Mouse (Mus musculus): Measurements from ENCODE around the gene Cfap161. TPM values are rescaled to one million over a fixed set of nuclear protein-coding genes. Genes with fewer than 3 reads are reported as not detected.

Cfap161 gene
- total RNA-seq, 2 experiments from 2014 or later, result 0.76 to 1.9 TPM

Other genes with a start within 250 kb of the Cfap161 start
- under 1 TPM; 0.17 to 0.41 TPM for gene Tmc3, start 210.0 kb downstream of the Cfap161 start, total RNA-seq (2021)
- 10 to 100 TPM; 17.6 to 18.5 TPM for gene Stard5, start 162.9 kb downstream of the Cfap161 start, total RNA-seq (2021)
- 10 to 100 TPM; 59.2 to 70.7 TPM for gene Il16, start 49.2 kb downstream of the Cfap161 start, total RNA-seq (2021)
- gene Tlnrd1, start 89.4 kb upstream of the Cfap161 start, total RNA-seq (2021), result 10 to 100 TPM; 16.7 to 17.4 TPM
- 10 to 100 TPM; 45.3 to 64.1 TPM for gene Mesd, start 89.6 kb upstream of the Cfap161 start, total RNA-seq (2021)

Measured in layer of hippocampus, postnatal 14 days (tissue).